Mouse (Mus musculus): ENCODE measurements around the gene Usp39.

GRCm38 (mm10) chr6:72378510-72379234 lies 33.7 kb upstream of the Usp39 start:
- TF ChIP-seq CTCF (IDR thresholded peaks at IDR 0.05; ENCODE audit: insufficient read depth, low read depth, low read length) (no peak), POLR2A (IDR thresholded peaks at IDR 0.05; ENCODE audit: insufficient read depth, low read depth, low read length) (no peak)

Measured in olfactory bulb, adult 2 months (tissue).